Mouse (Mus musculus) left cerebral cortex, adult 8-10 months (tissue): ENCODE measurements around the gene Cdkn3. TPM values are rescaled to one million over a fixed set of nuclear protein-coding genes. Genes with fewer than 3 reads are reported as not detected.
"Not testable (repeated sequence)": the region's sequence is repeated elsewhere in the genome, so short reads cannot be mapped to it uniquely, and the experiment has no call there.

Experiments used
- DNase-seq, 2 experiments: peaks; one replicate each; pipeline ENCODE4 v3.0.0; 2022; ENCODE audit warnings: low spot score in 2 of 2
- total RNA-seq, 4 experiments: library from RNA; stranded (reverse); gene quantifications; 2 replicates each; pipeline ENCODE4 v1.2.4; 2022

Gene Cdkn3
- total RNA-seq = 1 to 10 TPM in 2 of 4 experiments, under 1 TPM in 2; 0.74 to 3.1 (median 1.2) TPM

DNA sequence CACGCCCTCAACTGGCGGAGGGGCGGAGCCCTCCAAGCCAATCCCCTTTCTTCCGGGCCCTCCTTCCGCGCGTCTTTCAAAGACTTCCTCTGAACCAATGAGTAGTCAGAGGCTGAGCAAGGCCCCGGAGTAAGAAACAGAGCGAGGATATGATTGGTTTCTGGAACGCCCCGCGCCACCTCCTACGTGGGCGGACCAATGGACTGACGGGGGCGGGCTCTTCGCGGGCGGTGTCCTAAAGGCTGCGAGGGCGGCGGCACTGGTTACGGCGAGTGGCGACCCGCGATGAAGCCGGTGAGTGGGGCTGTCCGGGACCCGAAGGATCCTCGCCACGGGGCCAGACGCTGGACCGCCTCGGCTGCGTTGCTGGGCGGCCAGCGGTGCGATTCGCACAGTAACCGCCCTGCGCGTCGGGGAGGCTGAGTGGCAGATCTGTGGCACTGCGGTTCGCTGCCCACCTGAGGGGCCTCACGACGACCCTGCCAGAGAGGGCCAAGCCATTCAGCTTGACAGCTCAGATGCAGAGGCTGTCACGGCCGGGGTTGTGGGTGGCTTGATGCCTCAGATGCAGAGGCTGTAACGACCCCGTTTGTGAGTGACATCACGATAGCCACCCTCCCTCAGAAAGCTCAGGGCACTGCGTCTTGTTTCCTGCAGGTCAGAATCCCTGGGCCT lies at the start of gene Cdkn3:
TSS of gene Cdkn3 (plus strand) at position 187 of the 675 bp plus-strand sequence.
- peak; percentile 64 to 90 for DNase-seq

DNA sequence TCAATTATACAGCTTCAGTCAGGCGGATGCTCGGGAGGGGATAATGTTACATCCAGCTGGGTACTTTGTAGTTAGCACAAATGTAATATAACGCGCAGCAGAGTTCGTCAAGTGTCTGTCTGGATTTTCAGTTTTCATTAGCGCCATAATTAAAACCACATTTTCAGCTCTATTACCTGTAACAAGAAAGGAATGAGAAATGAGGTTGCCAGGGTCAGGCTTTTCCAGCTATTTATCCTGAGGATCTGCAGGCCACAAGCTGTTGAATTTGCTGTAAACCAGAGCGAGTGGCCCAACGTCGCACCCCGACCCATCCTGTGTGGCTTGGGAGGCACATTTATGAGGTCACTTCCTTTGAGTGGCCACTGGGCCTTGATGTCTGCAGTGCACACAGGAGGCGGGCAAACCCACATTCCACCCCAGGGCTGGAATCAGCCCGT lies 41.8 kb upstream of the Cdkn3 start:
- DNase-seq = no peak

DNA sequence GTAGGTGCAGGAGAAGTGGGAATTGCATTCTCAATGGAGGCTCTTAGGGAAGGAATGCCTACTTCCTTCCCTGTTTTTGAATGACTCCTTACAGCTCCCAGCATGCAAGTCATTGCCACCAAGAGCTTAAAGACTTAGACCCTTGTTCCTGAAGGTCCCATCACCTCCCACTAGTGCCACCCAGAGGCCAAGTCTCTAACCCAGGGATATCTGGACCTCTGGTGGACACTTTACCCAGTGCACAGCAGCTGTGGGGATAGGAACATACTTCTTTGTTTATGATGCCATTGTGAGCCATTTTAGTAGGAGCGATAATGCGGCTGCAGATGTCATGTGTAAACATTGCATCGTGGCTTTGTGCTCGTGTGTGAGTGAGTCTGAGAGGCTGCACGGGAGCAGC lies 38.3 kb upstream of the Cdkn3 start:
- no peak for DNase-seq

DNA sequence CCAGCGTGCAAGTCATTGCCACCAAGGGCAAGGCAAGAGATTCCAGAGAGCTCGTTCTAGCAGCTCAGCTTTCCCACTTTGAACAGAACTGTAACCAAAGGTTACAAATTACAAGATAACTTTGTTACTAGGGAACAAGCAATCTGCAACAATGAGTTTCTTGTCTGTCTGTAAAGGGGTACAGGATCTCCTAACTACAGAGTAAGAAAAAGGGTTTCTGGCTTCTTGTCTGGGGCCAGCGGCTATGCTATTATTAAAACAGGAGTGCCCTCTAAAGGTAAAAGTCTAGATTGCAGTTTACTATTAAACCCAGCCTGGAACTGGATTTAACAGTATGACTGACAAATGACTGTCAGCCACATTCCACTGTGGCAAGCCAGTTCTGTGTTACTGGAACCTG lies 36.5 kb upstream of the Cdkn3 start:
- DNase-seq = no peak

DNA sequence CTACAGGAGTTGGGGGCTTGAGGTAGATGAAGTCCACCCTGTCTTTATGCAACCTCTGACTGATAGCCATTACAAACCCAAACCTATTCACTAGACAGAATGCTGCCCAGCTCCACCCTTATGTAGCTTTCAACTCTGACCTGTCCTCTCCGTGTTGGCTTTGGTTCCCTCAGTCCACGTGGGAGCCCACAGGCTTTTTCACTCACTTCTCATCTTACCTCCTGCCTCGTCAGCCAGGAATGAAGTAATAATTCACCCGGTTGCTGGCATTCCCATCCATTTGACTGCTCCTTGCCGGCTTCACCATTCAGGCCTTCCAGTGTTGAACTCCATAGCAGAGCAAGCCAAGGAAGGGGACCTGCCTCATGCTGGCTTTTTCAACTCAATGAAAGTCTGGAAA lies 35.4 kb upstream of the Cdkn3 start:
- no peak for DNase-seq

DNA sequence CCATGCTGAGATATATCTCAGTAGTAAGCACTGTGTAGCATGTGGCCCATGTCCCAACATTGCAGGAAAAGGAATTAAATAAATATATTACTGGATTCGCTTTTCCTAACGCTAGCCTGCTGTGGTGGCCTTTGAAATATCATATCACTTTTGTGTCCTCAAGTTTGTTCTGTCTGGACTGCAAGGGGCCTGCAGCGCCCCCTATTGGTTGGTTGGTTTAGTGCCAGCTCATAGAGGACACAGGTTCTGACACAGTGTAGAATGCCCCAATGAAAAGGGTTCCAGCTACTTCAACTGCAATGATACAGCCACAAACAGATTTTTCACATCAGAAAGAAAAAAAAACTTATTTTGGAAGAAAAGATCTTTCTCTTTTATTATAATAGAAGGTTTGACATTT lies 34.6 kb upstream of the Cdkn3 start:
- DNase-seq = no peak

DNA sequence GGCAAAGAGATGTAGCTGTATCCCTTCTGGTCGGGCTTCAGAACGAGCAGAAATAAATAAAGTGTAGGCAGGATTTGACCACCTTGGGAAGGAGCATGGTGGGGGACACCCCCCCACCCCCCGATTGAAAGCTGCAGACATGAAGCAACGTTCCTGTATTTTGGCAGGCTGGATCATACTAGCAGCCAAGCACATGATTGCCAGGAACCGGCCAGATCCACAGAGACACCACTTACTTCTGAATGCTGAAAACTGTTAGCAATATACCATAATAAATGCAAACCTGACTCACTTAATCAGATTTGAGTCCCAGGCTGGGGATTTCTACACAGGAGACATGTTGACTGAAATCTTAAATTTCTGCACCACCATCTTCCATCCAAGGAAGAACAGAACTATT lies 26.1 kb upstream of the Cdkn3 start:
- no peak for DNase-seq

DNA sequence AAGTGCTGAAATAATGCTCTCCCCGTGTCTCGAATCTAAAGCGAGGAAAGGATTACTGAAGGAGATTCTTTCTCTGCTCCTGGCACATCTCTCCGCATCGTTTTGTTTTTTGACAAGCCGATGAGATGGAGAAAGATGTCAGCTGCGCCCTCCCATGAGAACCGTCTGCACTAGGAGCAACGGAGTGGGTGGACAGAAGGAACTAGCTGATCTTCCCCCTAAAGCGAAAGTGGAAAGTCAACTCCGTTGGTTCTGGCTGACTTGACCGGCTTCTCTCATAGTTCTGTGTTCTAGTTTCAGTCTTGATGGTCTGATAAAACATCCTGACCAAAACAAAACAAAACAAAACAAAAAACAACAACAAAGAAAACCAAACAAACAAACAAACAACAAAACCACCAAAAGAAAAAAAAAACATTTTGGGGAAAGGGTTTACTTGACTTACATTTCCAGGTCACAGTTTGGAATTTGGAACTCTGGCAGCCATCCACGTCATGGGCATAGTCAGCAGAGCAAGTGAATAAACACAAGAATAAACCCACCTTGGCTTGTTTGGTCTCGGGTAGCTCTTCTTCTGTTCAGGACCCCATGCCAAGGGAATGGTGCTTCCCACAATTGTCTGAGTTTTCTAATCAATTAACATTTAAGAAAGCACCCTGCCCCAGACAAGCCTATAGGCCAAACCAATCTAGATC lies 25.4 kb upstream of the Cdkn3 start:
- no peak for DNase-seq

DNA sequence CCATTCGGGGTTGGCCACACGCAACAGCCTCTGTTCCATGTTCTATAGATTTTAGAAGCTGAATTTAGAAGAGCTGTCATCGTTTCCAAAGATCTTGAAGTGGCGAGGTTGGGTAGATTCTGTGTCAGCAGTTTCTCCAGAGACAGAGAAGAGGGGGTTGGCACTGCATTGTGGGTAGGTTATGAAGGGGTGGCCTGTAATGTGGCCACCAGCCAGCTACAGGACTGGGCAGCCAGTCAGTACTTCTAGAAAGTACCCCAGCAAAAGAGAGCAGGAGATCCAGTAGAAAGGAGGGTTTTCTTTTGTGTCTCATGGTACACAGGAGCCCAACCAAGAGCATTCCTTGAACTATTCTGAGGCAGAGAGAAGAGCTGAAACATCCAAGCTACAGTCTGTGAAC lies 24.0 kb upstream of the Cdkn3 start:
- DNase-seq = no peak

DNA sequence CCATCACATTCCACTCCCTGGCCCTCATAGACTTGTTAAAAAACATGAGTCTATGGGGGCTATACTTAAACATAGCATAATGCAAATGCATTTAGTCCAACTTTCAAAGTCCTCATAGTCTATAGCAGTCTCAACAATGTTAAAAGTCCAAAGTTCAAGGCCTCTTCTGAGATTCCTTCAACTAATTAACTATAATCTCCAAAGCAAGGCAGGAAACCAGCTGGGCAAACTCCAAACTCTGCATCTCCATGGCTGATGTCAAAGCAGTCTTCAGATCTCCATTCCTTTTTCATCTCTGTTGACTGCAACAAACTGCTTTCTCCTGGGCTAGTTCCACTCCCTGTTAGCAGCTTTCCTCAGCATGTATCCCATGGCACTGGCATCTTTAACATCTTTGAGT lies 23.0 kb upstream of the Cdkn3 start:
- not testable (repeated sequence) for DNase-seq

DNA sequence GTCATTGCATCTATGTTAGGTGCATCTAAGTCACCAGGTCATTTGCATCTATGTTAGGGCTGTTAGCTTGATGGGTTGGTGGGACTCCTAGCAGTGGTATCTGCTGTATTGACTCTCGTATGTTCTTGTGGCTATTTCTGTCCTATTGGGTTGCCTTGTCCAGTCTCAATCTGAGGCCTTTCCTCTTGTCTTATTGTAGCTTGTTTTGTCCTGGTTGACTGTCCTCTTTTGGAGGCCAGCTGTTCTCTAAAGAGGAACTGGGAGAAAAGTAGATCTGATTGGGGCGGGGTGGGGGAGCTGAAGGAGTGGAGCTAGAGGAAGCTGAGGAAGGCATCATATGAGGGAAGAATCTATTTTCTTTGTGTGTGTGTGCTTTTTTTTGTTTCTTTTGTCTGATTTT lies 17.7 kb upstream of the Cdkn3 start:
- DNase-seq = no peak

DNA sequence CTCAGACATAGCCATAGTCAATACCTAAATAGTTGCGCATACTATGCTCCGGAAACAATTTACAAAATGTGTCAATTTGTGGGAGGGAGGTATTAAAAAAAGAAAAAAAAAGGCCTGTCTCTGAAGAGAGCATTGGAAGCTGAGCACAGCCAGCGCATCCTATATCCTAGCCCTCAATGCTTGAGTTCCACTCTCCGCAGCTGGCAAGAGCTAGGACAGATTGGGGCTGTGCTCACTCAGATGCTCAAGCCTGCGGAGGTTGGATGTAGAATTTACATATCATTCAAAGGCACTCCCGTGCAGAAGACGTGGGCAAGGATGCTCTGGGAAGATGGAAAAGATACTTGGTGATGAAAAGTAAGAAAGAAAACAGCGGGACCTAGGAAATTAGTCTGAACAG lies 14.9 kb upstream of the Cdkn3 start:
- DNase-seq = no peak

DNA sequence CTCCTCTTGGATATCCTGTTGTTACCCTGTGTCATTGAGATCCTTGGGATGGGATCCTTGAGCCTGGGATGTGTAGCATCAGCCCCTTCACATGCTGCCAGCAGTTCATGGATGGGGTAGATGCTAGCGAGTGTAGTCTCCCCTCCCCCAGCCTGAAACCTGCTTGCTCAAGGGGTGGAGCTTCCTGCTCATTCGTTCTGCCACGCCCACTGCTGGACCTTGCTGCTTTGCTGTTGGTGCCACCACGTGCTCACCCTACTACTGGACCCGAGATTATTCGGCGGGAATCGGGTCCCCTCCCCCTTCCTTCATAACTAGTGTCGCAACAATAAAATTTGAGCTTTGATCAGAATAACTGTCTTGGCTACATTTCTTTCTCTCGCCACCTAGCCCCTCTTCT lies 6.0 kb upstream of the Cdkn3 start:
- DNase-seq = not testable (repeated sequence)

DNA sequence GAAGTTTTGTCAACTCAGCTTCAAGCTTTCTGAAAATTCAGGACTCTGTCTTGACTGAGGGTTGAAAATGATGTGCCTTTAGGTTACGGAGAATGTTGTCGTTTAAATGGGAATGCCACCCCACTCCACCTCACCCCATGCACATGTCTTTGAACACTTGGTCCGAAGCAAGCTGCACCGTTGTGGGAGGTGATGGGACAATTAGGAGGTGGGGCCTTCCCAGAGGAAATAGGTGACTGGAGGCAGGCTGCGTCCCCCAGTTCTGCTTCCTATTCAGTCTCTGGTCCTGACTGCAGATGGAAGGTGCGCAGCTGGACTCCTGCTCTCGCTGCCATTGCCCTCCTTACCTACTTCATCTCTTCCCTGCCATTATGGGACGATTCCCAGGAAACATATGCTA lies 4.5 kb upstream of the Cdkn3 start:
- no peak for DNase-seq

DNA sequence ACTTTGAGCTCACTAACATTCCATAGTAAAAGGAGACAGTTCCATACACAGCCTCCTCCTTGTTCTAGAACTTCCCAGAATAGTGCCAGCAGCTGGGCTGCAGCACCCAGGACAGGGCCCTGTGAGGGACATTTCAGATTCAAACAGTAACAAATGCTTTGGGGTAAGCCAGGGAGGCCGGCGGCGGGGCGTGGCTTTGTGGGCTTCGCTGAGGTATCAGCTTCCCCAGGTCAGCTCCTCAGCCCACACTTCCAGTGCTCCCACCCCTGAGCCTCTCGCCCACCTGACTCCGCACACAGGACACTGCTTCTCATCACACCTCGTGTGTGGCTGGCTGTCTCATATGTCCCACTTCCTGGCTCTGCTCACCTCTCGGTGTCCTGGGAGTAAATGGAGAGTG lies 2.6 kb upstream of the Cdkn3 start:
- DNase-seq = no peak

DNA sequence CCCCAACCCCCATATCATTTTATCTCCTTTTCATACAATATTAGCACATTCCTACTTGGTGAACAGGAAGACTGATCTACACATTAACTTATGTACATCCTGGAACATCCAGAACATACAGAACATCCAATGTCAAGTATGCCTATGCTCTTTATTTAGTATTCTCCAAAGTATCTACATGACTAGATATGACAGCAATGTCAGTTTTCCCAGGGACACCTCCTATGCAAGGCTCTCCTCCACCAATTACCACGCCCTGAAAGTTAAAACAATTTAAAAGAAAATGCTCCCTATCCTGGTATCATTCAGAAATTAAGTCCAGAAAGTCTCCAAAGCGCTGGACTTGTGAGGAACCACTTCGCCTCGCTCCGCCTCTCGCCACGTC lies 379 bp upstream of the Cdkn3 start:
- no peak for DNase-seq

DNA sequence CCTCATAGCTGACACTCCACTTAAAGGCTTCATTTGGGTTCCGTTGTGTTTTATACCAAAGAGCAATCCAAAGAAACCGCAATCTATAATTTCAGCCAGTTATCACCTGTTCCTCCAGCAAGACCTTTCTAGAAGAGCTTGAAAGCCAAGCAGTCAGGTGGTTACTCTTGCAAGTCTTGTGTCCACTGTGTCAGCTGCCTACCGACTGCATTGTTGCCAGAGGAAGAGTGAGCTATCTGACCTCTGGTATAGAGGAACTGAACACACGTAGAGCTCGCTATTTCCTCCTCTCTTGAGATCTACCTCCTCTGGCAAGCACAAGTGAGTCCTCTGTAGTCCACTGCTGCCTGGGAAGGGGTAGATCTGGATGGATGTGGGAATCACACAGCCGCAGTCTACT lies 845 bp downstream of the Cdkn3 start:
- no peak for DNase-seq

DNA sequence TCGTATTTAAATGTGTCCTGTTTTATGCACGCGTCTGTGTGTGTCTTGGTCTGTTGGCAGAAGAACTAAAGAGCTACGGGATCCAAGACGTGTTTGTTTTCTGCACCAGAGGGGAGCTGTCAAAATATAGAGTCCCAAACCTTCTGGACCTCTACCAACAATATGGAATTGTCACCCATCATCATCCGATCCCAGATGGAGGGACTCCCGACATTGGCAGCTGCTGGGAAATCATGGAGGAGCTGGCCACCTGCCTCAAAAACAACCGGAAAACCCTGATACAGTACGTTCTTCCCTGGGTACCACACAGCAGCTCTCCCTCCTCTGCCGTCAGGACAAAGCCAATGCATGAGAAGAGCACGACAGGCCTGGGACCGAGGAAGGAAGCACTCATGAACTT lies 6.8 kb downstream of the Cdkn3 start:
- DNase-seq = no peak

DNA sequence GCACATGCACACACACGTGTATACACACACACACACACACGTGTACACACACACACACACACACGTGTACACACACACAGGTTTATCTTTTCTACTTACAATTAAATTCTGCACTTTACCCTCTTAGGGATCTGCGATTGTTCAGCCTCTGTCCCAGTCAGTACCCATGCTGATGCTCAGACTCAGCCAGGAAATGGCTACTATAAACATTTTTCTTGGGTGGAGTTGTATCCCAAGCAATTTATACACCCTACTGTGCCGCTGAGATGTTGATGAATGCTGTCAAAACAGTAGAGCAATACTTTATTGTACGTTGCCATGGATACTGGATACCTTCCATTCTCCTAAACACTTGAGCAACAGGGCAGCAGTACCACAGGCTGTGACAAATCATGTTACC lies 9.7 kb downstream of the Cdkn3 start:
- no peak for DNase-seq

DNA sequence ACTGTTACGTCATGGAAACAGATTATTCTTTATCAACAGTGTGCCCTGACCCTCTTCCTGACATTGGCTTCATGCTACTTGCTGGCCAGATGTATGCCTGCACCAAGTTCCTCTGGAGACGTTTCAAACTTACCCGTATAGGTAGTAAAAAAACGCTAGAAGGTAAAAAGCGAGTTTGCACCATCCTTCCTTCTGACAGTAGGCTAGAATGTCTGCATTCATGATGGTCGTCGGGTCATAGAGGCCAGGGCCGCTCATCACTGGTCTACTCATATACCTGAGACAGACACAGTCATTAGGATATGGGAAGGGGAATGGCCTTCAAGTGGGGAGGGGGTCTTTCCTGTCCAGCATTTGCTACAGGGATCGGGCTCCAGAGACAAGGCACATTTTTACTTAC lies 18.4 kb downstream of the Cdkn3 start:
- DNase-seq = no peak

DNA sequence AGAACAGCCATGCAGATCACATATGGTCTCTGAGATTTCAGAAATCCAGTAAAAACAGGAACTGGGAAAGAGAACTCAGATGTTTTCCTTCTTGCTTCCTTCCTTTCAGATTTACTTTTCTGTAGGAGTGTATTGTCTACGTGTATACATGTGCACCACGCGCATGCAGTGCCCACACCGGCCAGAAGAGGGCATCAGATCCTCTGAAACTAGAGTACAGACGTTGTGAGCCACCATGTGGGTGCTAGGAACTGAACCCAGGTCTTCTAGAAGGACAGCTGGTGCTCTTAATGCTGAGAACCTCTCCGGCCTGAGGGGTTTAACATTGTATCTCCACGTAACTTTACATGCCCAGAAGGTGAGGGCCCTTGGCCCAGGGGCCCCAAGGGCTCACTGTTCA lies 18.9 kb downstream of the Cdkn3 start:
- no peak for DNase-seq

DNA sequence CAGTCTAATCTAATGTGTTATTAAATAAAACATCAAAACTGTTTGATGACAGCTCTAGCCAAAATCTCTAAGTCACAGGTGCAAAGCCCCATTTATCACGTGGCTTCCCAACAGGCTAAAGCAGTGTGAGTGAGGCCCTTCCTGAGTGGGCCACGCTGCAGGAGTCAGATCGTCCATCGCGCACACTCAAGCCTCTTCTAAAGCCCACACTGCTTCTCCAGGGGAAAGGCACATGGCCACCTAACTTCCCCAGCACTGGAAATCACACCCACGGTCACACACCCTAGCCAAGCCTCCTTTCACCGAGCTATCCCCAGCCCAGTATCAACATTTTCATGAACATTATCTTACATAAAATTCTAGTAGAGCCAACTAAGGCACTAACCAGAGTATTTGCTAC lies 20.7 kb downstream of the Cdkn3 start:
- no peak for DNase-seq

DNA sequence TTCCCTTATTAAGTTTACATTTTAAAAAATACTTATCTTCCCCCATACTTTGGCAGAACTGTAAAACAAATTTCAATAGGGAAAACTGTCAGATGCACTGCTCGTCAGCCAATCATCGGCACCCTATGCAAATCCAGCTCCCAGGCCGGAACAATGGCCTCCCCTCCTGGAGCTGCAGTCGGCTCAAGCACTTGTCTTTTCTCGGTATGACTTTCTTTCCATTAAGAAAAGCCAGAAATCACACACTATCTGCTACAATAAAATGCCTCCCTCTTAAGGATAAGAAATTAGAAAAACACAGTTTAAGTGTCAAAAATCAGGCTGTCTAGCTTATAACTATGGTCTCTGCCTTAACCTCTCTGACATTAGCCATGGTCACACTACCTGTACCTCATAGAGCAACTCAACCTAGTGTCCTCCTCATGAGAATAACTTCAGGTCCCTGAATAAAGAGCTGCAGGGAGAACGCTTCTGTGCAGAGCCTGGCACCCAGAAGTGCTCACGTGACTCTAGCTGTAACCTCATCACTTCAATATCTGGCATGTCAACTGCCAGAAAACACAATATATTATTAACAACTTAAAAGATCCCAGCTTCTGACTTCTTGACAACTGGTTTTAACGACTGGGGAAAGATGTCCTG lies 22.0 kb downstream of the Cdkn3 start:
- DNase-seq = no peak
